Mouse (Mus musculus) embryonic facial prominence, embryonic 15.5 days (tissue): ENCODE results near the gene Nmt1. TPM values are rescaled to one million over a fixed set of nuclear protein-coding genes. Genes with fewer than 3 reads are reported as not detected.
A peak's percentile ranks its signal among the peaks of the same experiment; 100 is the strongest.

Experiments
- ATAC-seq: fragments of 200-750 bp; cut with Nextera tagmentation; 2 replicates; pipeline ENCODE4 v1.8.0; 2017; ENCODE audit warnings: low read depth, moderate TSS enrichment; ENCODE audit not compliant: insufficient number of reproducible peaks, low FRiP score, low TSS enrichment
- H3K27ac ChIP-seq: fragments of 300-500 bp; sonication (generic); replicated peaks from 2 replicates; pipeline ENCODE4 v1.5.1; 2015; ENCODE audit warnings: mild to moderate bottlenecking, inconsistent platforms
- H3K27me3 ChIP-seq: fragments of 300-500 bp; sonication (generic); 2 replicates; pipeline ENCODE4 v1.6.1; 2015; ENCODE audit warnings: inconsistent platforms
- H3K36me3 ChIP-seq: fragments of 300-500 bp; sonication (generic); 2 replicates; pipeline ENCODE4 v1.6.1; 2015; ENCODE audit warnings: mild to moderate bottlenecking, inconsistent platforms
- H3K4me1 ChIP-seq: fragments of 300-500 bp; sonication (generic); 2 replicates; pipeline ENCODE4 v1.6.1; 2015; ENCODE audit warnings: inconsistent platforms
- H3K4me2 ChIP-seq: fragments of 300-500 bp; sonication (generic); replicated peaks from 2 replicates; pipeline ENCODE4 v1.6.1; 2015; ENCODE audit warnings: mild to moderate bottlenecking, inconsistent platforms
- H3K4me3 ChIP-seq: fragments of 300-500 bp; sonication (generic); replicated peaks from 2 replicates; pipeline ENCODE4 v1.5.1; 2015; ENCODE audit warnings: mild to moderate bottlenecking, inconsistent platforms
- H3K9ac ChIP-seq: fragments of 300-500 bp; sonication (generic); 2 replicates; pipeline ENCODE4 v1.6.1; 2015; ENCODE audit warnings: inconsistent platforms
- H3K9me3 ChIP-seq: fragments of 300-500 bp; sonication (generic); replicated peaks from 2 replicates; pipeline ENCODE4 v1.6.1; 2016; ENCODE audit warnings: inconsistent platforms
- WGBS: fragments of 180-500 bp; shearing (Covaris S2); methylation state at CpG from one replicate; pipeline ENCODE4 v1.1.7; 2015; 5-methylcytosine and 5-hydroxymethylcytosine counted together
- polyA plus RNA-seq: library from polyadenylated mRNA; unstranded; fragments of >200 nt; fragmentation: Nextera tagmentation; extraction: Ambion mirVana; gene quantifications from 2 replicates; pipeline ENCODE4 v1.2.1, GENCODE M21; 2015

Nmt1 gene
- polyA plus RNA-seq, 1 experiment from 2014 or later, result 49.5 TPM

- peaks cover 16% of the 10 kb centered on the region; the same call in 1 of the 2 replicates for H3K36me3 ChIP-seq
- peaks cover 11% of the 10 kb centered on the region for H3K4me1 ChIP-seq
- no peak overlapping the region; the same call in 1 of the 2 replicates for H3K27ac ChIP-seq
- no peak overlapping the region for H3K4me2 ChIP-seq
- no peaks in the 10 kb centered on the region for H3K27me3 ChIP-seq
- 61% methylated on average over 3 of the region's 3 CpGs for WGBS
- no peak for ATAC-seq
- H3K9ac ChIP-seq, result no peak overlapping the region
- no peak overlapping the region for H3K4me3 ChIP-seq
- no peaks in the 10 kb centered on the region for H3K9me3 ChIP-seq
Observed at GRCm38 (mm10) chr11:103020713-103021335, 7.2 kb upstream of the Nmt1 start.

- H3K9ac ChIP-seq, result no peak overlapping the region
- no peaks in the 10 kb centered on the region for H3K27me3 ChIP-seq
- H3K4me2 ChIP-seq, result no peak overlapping the region
- peaks cover 16% of the 10 kb centered on the region; the same call in 1 of the 2 replicates for H3K36me3 ChIP-seq
- H3K4me3 ChIP-seq, result no peak overlapping the region
- H3K4me1 ChIP-seq, result peaks cover 19% of the 10 kb centered on the region
- WGBS, result 79% methylated on average over 3 of the region's 3 CpGs
- no peak overlapping the region for H3K27ac ChIP-seq
- H3K9me3 ChIP-seq, result no peaks in the 10 kb centered on the region
- ATAC-seq, result no peak
Observed at GRCm38 (mm10) chr11:103023974-103024373, 4.0 kb upstream of the Nmt1 start.

GRCm38 (mm10) chr11:103026901-103027300, 1.1 kb upstream of the Nmt1 start:
- Histone ChIP-seq H3K4me2 (peak overlapping the region; percentile 59; the same call in 1 of the 2 replicates), H3K4me1 (peaks cover 34% of the 10 kb centered on the region), H3K4me3 (peak overlapping the region; percentile 75; the same call in 1 of the 2 replicates), H3K36me3 (peaks cover 15% of the 10 kb centered on the region; the same call in 1 of the 2 replicates), H3K27me3 (no peaks in the 10 kb centered on the region), H3K9me3 (no peaks in the 10 kb centered on the region), H3K27ac (no peak overlapping the region), H3K9ac (no peak overlapping the region)
- no peak for ATAC-seq
- 82% methylated on average over 3 of the region's 3 CpGs for WGBS

- peaks cover 18% of the 10 kb centered on the region; the same call in 1 of the 2 replicates for H3K36me3 ChIP-seq
- H3K4me3 ChIP-seq, result peak overlapping the region; percentile 75
- ATAC-seq, result no peak
- WGBS, result 7% methylated on average over 8 of the region's 8 CpGs
- peak overlapping the region; percentile 27 for H3K9ac ChIP-seq
- no peaks in the 10 kb centered on the region for H3K9me3 ChIP-seq
- peak overlapping the region; percentile 59 for H3K4me2 ChIP-seq
- peaks cover 42% of the 10 kb centered on the region for H3K4me1 ChIP-seq
- peak overlapping the region; percentile 77 for H3K27ac ChIP-seq
- H3K27me3 ChIP-seq, result no peaks in the 10 kb centered on the region
Observed at GRCm38 (mm10) chr11:103027570-103028175, 317 bp upstream of the Nmt1 start.

- no peak overlapping the region for H3K4me2 ChIP-seq
- no peaks in the 10 kb centered on the region for H3K27me3 ChIP-seq
- H3K4me3 ChIP-seq, result no peak overlapping the region
- peaks cover 15% of the 10 kb centered on the region; the same call in 1 of the 2 replicates for H3K36me3 ChIP-seq
- no peak overlapping the region for H3K9ac ChIP-seq
- WGBS, result 83% methylated on average over 3 of the region's 3 CpGs
- H3K27ac ChIP-seq, result no peak overlapping the region
- no peak for ATAC-seq
- H3K4me1 ChIP-seq, result peaks cover 29% of the 10 kb centered on the region
- no peaks in the 10 kb centered on the region for H3K9me3 ChIP-seq
Observed at GRCm38 (mm10) chr11:103033030-103033429, 5.0 kb downstream of the Nmt1 start.

GRCm38 (mm10) chr11:103035007-103035406, 7.0 kb downstream of the Nmt1 start:
- ATAC-seq, result no peak
- H3K36me3 ChIP-seq, result peaks cover 19% of the 10 kb centered on the region; the same call in 1 of the 2 replicates
- H3K4me2 ChIP-seq, result no peak overlapping the region
- no peak overlapping the region for H3K9ac ChIP-seq
- WGBS, result 71% methylated on average over 6 of the region's 6 CpGs
- H3K4me1 ChIP-seq, result peaks cover 19% of the 10 kb centered on the region
- H3K4me3 ChIP-seq, result no peak overlapping the region
- H3K9me3 ChIP-seq, result no peaks in the 10 kb centered on the region
- H3K27ac ChIP-seq, result no peak overlapping the region
- H3K27me3 ChIP-seq, result no peaks in the 10 kb centered on the region

GRCm38 (mm10) chr11:103036881-103037465, 9.0 kb downstream of the Nmt1 start:
- 87% methylated on average over 8 of the region's 8 CpGs for WGBS
- Histone ChIP-seq H3K4me3 (no peak overlapping the region), H3K9ac (no peak overlapping the region), H3K27me3 (no peaks in the 10 kb centered on the region), H3K4me1 (peaks cover 7% of the 10 kb centered on the region), H3K9me3 (no peaks in the 10 kb centered on the region), H3K36me3 (peaks cover 19% of the 10 kb centered on the region; the same call in 1 of the 2 replicates), H3K4me2 (no peak overlapping the region), H3K27ac (no peak overlapping the region)
- no peak for ATAC-seq

GRCm38 (mm10) chr11:103038037-103038436, 10.0 kb downstream of the Nmt1 start:
- no peak for ATAC-seq
- H3K27ac ChIP-seq, result no peak overlapping the region
- no peak overlapping the region for H3K4me3 ChIP-seq
- H3K9ac ChIP-seq, result no peak overlapping the region
- no peaks in the 10 kb centered on the region for H3K9me3 ChIP-seq
- WGBS, result 72% methylated on average over 6 of the region's 6 CpGs
- no peaks in the 10 kb centered on the region for H3K27me3 ChIP-seq
- H3K4me1 ChIP-seq, result no peaks in the 10 kb centered on the region; the same call in 1 of the 2 replicates
- H3K4me2 ChIP-seq, result no peak overlapping the region
- peaks cover 17% of the 10 kb centered on the region; the same call in 1 of the 2 replicates for H3K36me3 ChIP-seq

- Histone ChIP-seq H3K4me2 (no peak overlapping the region), H3K9me3 (no peaks in the 10 kb centered on the region), H3K4me1 (no peaks in the 10 kb centered on the region; the same call in 1 of the 2 replicates), H3K27ac (no peak overlapping the region), H3K27me3 (no peaks in the 10 kb centered on the region), H3K36me3 (peaks cover 36% of the 10 kb centered on the region), H3K4me3 (no peak overlapping the region), H3K9ac (no peak overlapping the region)
- 84% methylated on average over 4 of the region's 4 CpGs for WGBS
- ATAC-seq, result no peak
Observed at GRCm38 (mm10) chr11:103042828-103043227, 14.8 kb downstream of the Nmt1 start.

GRCm38 (mm10) chr11:103043982-103044381, 16.0 kb downstream of the Nmt1 start:
- Histone ChIP-seq H3K9ac (no peak overlapping the region), H3K9me3 (no peaks in the 10 kb centered on the region), H3K36me3 (peaks cover 32% of the 10 kb centered on the region), H3K4me3 (no peak overlapping the region), H3K4me1 (no peaks in the 10 kb centered on the region), H3K4me2 (no peak overlapping the region), H3K27ac (no peak overlapping the region), H3K27me3 (no peaks in the 10 kb centered on the region)
- 96% methylated on average over 3 of the region's 3 CpGs for WGBS
- no peak for ATAC-seq

GRCm38 (mm10) chr11:103046286-103046685, 18.3 kb downstream of the Nmt1 start:
- H3K27ac ChIP-seq, result no peak overlapping the region
- no peak overlapping the region for H3K9ac ChIP-seq
- no peak for ATAC-seq
- peaks cover 47% of the 10 kb centered on the region for H3K36me3 ChIP-seq
- H3K9me3 ChIP-seq, result no peaks in the 10 kb centered on the region
- H3K27me3 ChIP-seq, result no peaks in the 10 kb centered on the region
- no peak overlapping the region for H3K4me3 ChIP-seq
- H3K4me1 ChIP-seq, result no peaks in the 10 kb centered on the region
- WGBS, result 60% methylated on average over 8 of the region's 8 CpGs
- H3K4me2 ChIP-seq, result no peak overlapping the region
